Mouse (Mus musculus) hindbrain, embryonic 10.5 days (tissue): Measurements from ENCODE around the gene Asb2. TPM values are rescaled to one million over a fixed set of nuclear protein-coding genes. Genes with fewer than 3 reads are reported as not detected.
A peak's percentile ranks its signal among the peaks of the same experiment; 100 is the strongest.

Experiments
- DNase-seq: peaks from one replicate; pipeline ENCODE4 v3.0.0-alpha.2; 2017; ENCODE audit warnings: low spot score
- H3K27ac ChIP-seq: fragments of 300-500 bp; sonication (generic); 2 replicates; pipeline ENCODE4 v1.5.1; 2016; ENCODE audit warnings: mild to moderate bottlenecking, moderate library complexity
- H3K27me3 ChIP-seq: fragments of 300-500 bp; sonication (generic); 2 replicates; pipeline ENCODE4 v1.6.1; 2016; ENCODE audit warnings: mild to moderate bottlenecking; ENCODE audit not compliant: poor library complexity, insufficient read depth, severe bottlenecking
- H3K36me3 ChIP-seq: fragments of 300-500 bp; sonication (generic); 2 replicates; pipeline ENCODE4 v1.6.1; 2016; ENCODE audit warnings: mild to moderate bottlenecking, moderate library complexity
- H3K4me1 ChIP-seq: fragments of 300-500 bp; sonication (generic); replicated peaks from 2 replicates; pipeline ENCODE4 v1.6.1; 2016; ENCODE audit warnings: mild to moderate bottlenecking
- H3K4me3 ChIP-seq: fragments of 300-500 bp; sonication (generic); 2 replicates; pipeline ENCODE4 v1.5.1; 2016; ENCODE audit warnings: mild to moderate bottlenecking, moderate library complexity
- H3K9me3 ChIP-seq: fragments of 300-500 bp; sonication (generic); 2 replicates; pipeline ENCODE4 v1.6.1; 2016; ENCODE audit warnings: mild to moderate bottlenecking, moderate library complexity
- WGBS: fragments of 180-500 bp; shearing (Covaris S2); methylation state at CpG from one replicate; pipeline ENCODE4 v1.1.7; 2016; 5-methylcytosine and 5-hydroxymethylcytosine counted together
- polyA plus RNA-seq: library from polyadenylated mRNA; unstranded; fragments of >200 nt; fragmentation: Nextera tagmentation; extraction: Ambion mirVana; gene quantifications from 2 replicates; pipeline ENCODE4 v1.2.1, GENCODE M21; 2016

Asb2 gene
- polyA plus RNA-seq, 1 experiment from 2014 or later = 0.64 TPM

GRCm38 (mm10) chr12:103373530-103374236 lies 17.9 kb upstream of the Asb2 start:
- whole genome bisulfite sequencing = 81% methylated on average over 8 of the region's 8 CpGs
- H3K9me3 ChIP-seq = no peaks in the 10 kb centered on the region
- no peak for DNase-seq
- H3K4me3 ChIP-seq = no peak overlapping the region
- peaks cover 6% of the 10 kb centered on the region for H3K27me3 ChIP-seq
- H3K27ac ChIP-seq = no peak overlapping the region
- no peaks in the 10 kb centered on the region for H3K36me3 ChIP-seq
- 0 out of 2 replicates have a peak, but pooled peaks cover 3% of the 10 kb centered on the region for H3K4me1 ChIP-seq

- no peak overlapping the region for H3K4me3 ChIP-seq
- peaks cover 20% of the 10 kb centered on the region for H3K27me3 ChIP-seq
- no peaks in the 10 kb centered on the region for H3K36me3 ChIP-seq
- WGBS = 33% methylated on average over 6 of the region's 6 CpGs
- H3K4me1 ChIP-seq = peaks cover 9% of the 10 kb centered on the region
- H3K27ac ChIP-seq = no peak overlapping the region
- no peaks in the 10 kb centered on the region for H3K9me3 ChIP-seq
- DNase-seq = peak; percentile 63
Observed at GRCm38 (mm10) chr12:103371711-103372110, 15.9 kb upstream of the Asb2 start.

DNA sequence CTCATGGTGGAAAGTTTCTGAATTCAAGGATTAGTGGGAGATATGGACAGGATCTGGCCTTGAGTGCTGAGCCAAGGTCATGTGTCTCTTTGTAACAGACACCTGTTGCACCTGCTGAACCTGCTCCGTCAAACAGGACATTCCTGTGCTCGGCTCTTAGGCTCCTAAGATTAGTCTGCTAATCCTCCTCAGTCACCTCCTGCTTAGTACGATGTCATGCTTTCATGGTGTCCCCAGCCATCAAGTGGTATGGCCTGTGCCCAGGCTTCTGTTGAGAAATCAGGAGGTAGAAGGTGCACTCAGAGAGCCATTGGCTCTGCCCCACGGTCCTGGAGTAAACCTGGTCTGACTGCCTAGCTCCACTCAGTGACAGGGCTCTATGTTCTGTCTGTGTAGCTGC lies 15.1 kb upstream of the Asb2 start:
- 87% methylated on average over 4 of the region's 4 CpGs for WGBS
- Histone ChIP-seq H3K27me3 (peaks cover 22% of the 10 kb centered on the region), H3K4me3 (no peak overlapping the region), H3K4me1 (peaks cover 8% of the 10 kb centered on the region), H3K36me3 (no peaks in the 10 kb centered on the region), H3K9me3 (no peaks in the 10 kb centered on the region), H3K27ac (no peak overlapping the region)
- no peak for DNase-seq

DNA sequence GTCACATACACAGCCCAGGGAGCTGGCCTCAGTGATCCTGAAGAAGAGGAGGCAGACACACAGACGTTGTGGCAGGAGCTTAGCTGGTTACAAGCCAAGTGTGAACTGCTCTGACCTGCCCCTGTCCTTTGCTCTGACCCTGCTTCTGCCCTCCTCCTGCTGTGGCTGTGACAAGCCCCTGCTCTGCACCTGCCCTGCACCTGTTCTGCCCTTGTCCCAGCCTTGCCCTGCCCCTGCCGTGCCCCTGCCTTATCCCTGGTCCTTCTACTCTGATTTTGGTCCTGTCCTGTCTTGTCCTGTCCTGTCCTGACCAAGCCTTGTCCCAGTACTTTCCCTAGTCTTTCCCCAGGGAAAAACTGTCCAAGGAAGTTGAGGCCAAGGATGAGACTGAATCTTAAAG lies 13.0 kb upstream of the Asb2 start:
- Histone ChIP-seq H3K27me3 (peaks cover 22% of the 10 kb centered on the region), H3K27ac (no peak overlapping the region), H3K36me3 (no peaks in the 10 kb centered on the region), H3K4me3 (no peak overlapping the region), H3K9me3 (no peaks in the 10 kb centered on the region), H3K4me1 (peaks cover 8% of the 10 kb centered on the region)
- no peak for DNase-seq
- 60% methylated on average over 2 of the region's 2 CpGs for WGBS

DNA sequence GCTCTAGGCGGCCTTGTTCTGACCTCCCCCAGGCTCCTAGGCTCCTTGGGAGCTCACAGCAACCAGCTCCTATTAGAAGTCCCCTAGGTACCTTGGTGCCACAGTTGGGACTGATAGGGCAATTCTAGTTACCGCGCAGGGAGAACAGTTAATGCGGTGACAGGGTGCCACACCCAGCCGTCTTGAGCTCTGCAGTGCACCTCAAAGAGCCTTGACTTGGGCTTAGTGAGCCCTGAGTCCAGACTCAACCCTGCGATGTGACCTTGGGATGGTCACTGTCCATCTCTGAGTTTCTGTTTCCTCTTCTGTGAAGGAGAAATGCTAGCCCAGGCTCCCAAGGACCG lies 12.5 kb upstream of the Asb2 start:
- Histone ChIP-seq H3K27ac (no peak overlapping the region), H3K4me1 (peaks cover 8% of the 10 kb centered on the region), H3K27me3 (peaks cover 22% of the 10 kb centered on the region), H3K4me3 (no peak overlapping the region), H3K9me3 (no peaks in the 10 kb centered on the region), H3K36me3 (no peaks in the 10 kb centered on the region)
- no peak for DNase-seq
- 76% methylated on average over 7 of the region's 7 CpGs for WGBS

DNA sequence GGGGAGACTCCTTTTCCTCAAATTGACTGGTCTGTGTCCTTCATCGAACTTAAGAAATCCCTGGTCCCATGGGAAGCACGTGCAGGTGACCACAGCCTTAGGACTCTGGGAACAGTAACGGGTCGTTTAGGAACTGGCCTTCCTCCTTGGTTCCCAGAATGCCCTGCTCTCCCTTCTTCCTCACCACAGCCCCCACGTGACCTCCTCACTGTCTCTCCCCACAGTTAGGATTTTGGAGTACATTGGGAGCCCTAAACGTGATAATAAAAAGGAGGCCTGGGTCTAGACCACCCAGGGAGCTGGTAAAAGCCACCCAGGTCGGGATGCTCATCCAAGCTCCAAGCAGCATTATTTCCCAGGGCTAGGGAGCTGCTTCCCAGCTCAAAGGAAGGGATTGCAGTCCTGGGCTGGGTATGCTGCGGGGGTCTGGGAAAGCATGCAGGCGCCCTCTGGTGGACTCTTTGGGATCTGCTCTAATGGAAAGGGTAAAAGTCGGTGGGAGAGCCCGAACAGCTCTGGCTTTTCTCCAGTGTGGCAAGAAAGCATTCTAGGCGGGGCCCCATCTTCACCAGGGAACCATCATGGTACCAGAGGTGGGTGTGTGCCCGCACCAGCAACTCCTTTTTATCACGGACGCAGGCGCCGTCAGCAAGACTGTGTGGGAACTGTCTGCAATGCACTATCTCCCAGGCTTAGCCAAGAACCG lies 12.0 kb upstream of the Asb2 start:
- no peak overlapping the region for H3K4me3 ChIP-seq
- no peaks in the 10 kb centered on the region for H3K36me3 ChIP-seq
- WGBS = 21% methylated on average over 18 of the region's 18 CpGs
- DNase-seq = peak; percentile 86
- peaks cover 8% of the 10 kb centered on the region for H3K4me1 ChIP-seq
- peak overlapping the region; percentile 53; the same call in 1 of the 2 replicates for H3K27ac ChIP-seq
- no peaks in the 10 kb centered on the region for H3K9me3 ChIP-seq
- H3K27me3 ChIP-seq = peaks cover 22% of the 10 kb centered on the region

DNA sequence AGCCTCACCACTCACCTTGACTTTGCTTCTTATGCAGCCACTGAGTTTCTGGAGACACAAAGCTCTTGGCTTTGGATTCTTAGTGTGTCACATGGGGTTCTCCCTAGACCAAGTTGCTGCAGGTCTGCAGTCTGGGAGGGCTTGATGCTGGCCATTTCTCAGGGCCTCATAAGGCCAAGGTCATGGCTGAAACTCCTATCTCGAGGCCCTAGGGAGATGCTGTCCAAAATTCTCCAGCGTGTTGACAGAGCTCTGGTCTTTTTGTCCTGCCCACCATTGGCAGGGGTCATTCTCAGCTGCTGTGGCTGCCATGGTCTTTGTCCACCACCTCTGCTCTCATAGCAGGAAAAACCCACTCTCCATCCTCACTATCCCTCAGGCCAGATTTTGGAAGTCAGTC lies 11.4 kb upstream of the Asb2 start:
- 82% methylated on average over 2 of the region's 2 CpGs for WGBS
- Histone ChIP-seq H3K27me3 (peaks cover 22% of the 10 kb centered on the region), H3K4me1 (peaks cover 8% of the 10 kb centered on the region), H3K36me3 (no peaks in the 10 kb centered on the region), H3K27ac (0 out of 2 replicates have a peak overlapping the region, but pooled peaks have one; percentile 53), H3K4me3 (no peak overlapping the region), H3K9me3 (no peaks in the 10 kb centered on the region)
- DNase-seq = no peak

GRCm38 (mm10) chr12:103362336-103362735 lies 6.5 kb upstream of the Asb2 start:
- no peak overlapping the region for H3K27ac ChIP-seq
- no peak for DNase-seq
- 75% methylated on average over 3 of the region's 3 CpGs for WGBS
- no peaks in the 10 kb centered on the region for H3K36me3 ChIP-seq
- H3K9me3 ChIP-seq = no peaks in the 10 kb centered on the region
- peaks cover 8% of the 10 kb centered on the region for H3K27me3 ChIP-seq
- peaks cover 15% of the 10 kb centered on the region for H3K4me1 ChIP-seq
- no peak overlapping the region for H3K4me3 ChIP-seq

GRCm38 (mm10) chr12:103361539-103362307 lies 5.9 kb upstream of the Asb2 start:
- DNase-seq = no peak
- no peaks in the 10 kb centered on the region for H3K9me3 ChIP-seq
- no peak overlapping the region for H3K27ac ChIP-seq
- peaks cover 15% of the 10 kb centered on the region for H3K4me1 ChIP-seq
- 88% methylated on average over 17 of the region's 17 CpGs for WGBS
- no peak overlapping the region for H3K4me3 ChIP-seq
- H3K36me3 ChIP-seq = no peaks in the 10 kb centered on the region
- H3K27me3 ChIP-seq = peaks cover 2% of the 10 kb centered on the region

DNA sequence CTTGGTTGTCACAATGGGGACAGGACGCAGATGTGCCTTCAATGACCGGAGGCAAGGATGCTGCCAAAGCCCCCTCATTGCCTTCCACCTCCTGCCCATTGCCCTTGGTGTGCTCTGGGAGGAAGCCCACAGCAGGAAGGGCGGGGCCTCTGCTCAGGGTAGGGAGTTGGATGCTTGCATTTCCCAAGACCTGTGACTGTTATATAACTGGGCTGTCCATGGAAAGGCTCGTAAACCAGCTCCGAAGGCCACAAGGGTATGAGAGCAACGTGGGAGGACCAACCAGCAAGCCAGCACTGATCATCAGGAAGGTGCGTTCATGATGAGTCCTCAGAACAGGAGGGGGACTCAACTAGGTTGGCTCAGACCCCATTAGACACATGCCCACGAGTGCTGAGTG lies 5.0 kb upstream of the Asb2 start:
- Histone ChIP-seq H3K4me3 (no peak overlapping the region), H3K9me3 (no peaks in the 10 kb centered on the region), H3K27ac (no peak overlapping the region), H3K27me3 (no peaks in the 10 kb centered on the region), H3K36me3 (no peaks in the 10 kb centered on the region), H3K4me1 (peaks cover 15% of the 10 kb centered on the region)
- 85% methylated on average over 8 of the region's 8 CpGs for WGBS
- DNase-seq = no peak

- H3K4me3 ChIP-seq = no peak overlapping the region
- WGBS = 65% methylated on average over 4 of the region's 4 CpGs
- no peaks in the 10 kb centered on the region for H3K9me3 ChIP-seq
- H3K27me3 ChIP-seq = no peaks in the 10 kb centered on the region
- no peaks in the 10 kb centered on the region for H3K36me3 ChIP-seq
- peak overlapping the region; percentile 25 for H3K27ac ChIP-seq
- DNase-seq = no peak
- peaks cover 15% of the 10 kb centered on the region for H3K4me1 ChIP-seq
Observed at GRCm38 (mm10) chr12:103358951-103359801, 3.4 kb upstream of the Asb2 start.

DNA sequence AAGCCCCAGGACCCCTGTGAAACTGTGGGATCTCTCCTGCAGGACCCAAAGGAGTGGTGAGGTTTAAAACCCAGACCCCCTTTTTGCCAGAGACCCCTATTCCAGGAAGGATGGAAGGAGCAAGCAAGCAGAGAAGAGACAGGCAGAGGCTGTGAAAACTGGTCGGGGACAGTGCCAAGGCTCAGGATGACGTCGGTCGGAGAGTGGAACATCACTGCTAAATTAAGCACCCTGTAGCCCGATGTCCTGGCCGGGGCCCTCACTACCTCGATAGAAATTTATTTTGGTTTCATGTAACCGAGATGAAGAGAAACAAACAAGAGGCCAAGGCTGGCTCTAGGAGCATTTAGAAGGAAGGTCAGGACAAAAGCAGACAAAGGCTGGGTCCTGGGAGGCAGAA lies 2.4 kb upstream of the Asb2 start:
- H3K27me3 ChIP-seq = no peaks in the 10 kb centered on the region
- DNase-seq = no peak
- H3K9me3 ChIP-seq = no peaks in the 10 kb centered on the region
- no peaks in the 10 kb centered on the region for H3K36me3 ChIP-seq
- H3K4me1 ChIP-seq = peaks cover 21% of the 10 kb centered on the region
- H3K27ac ChIP-seq = peak overlapping the region; percentile 25; the same call in 1 of the 2 replicates
- WGBS = 70% methylated on average over 8 of the region's 8 CpGs
- no peak overlapping the region for H3K4me3 ChIP-seq
